Mouse (Mus musculus): Measurements from ENCODE around the gene Rad51.

- TF ChIP-seq CTCF (IDR thresholded peaks at IDR 0.05; ENCODE audit: insufficient read depth, low read length) (0 out of 2 replicates have a peak, but pooled peaks have one; percentile 32), POLR2A (IDR thresholded peaks at IDR 0.05; ENCODE audit: borderline replicate concordance, extremely low read depth, low read depth, low read length) (no peak)
Measured at GRCm38 (mm10) chr2:119145199-119145598, 32.6 kb downstream of the Rad51 start.
